Mouse (Mus musculus): ENCODE results near the gene Sap18b. TPM values are rescaled to one million over a fixed set of nuclear protein-coding genes. Genes with fewer than 3 reads are reported as not detected.

Gene Sap18b
- polyA plus RNA-seq, 1 experiment from 2014 or later: 287 TPM

DNA sequence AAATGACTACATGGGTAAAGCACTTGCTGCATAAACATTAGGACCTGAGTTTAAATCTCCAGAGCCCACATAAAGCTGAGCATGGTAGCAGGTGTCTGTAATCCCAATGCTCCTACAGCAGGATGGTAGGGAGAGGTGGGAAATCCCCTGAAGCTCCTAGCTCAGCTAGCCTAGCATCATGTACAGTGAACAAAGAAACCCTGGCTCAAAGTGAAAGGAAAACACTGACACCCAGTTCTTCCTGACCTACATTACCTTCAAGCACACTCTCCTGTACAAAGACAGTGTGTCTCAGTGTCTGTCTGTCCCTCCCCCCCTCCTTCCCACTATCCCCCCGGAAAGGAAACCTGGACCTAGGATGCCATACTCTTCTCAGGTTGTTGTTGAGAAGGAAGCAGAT, 25.3 kb upstream of the Sap18b start:
- WGBS: 70% methylated on average over 1 of the region's 1 CpGs
- Histone ChIP-seq H3K36me3 (ENCODE audit: control insufficient read depth, insufficient read depth, low read length) (peaks cover 60% of the 10 kb centered on the region), H3K9ac (ENCODE audit: low read length) (no peak overlapping the region), H3K27ac (replicated peaks in 1 of 2; ENCODE audit: control insufficient read depth in 1 of 2, insufficient read depth in 1 of 2, low read depth in 2 of 2, low read length in 2 of 2) (no peak overlapping the region), H3K4me3 (ENCODE audit: control insufficient read depth in 1 of 2, insufficient read depth in 1 of 2, low read depth in 1 of 2, low read length in 2 of 2) (no peak overlapping the region), H3K4me2 (ENCODE audit: low read length) (no peak overlapping the region), H3K9me3 (ENCODE audit: control insufficient read depth, low read length) (no peaks in the 10 kb centered on the region), H3K4me1 (ENCODE audit: control insufficient read depth in 2 of 2, insufficient read depth in 2 of 2, low read length in 2 of 2) (peaks cover 6 to 42% of the 10 kb centered on the region in 2 experiments; a peak in 3 of 4 replicates), H3K27me3 (ENCODE audit: control insufficient read depth, insufficient read depth, low read length) (no peaks in the 10 kb centered on the region)
- no peak for ATAC-seq (ENCODE audit: insufficient number of reproducible peaks, insufficient read depth, low FRiP score, low read depth)

DNA sequence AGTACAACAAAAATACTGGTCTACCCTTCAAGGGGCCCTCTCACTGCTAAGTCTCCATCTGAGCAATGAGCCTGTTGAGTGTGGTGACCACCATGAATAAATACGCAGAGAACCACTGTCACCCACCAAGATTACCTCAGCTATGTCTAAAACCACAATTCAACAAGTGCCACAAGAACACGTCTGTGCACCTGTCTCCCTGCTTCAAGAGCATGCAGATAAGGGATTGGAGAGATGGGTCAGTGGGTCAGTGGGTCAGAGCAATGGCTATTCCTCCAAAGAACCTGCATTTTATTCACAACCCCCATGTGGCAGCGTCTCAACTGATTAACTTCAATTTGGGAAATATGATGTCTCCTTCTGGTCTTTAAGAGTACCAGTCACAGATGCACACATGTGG, 24.8 kb upstream of the Sap18b start:
- 75% methylated on average over 3 of the region's 3 CpGs for WGBS
- H3K36me3 ChIP-seq (ENCODE audit: control insufficient read depth, insufficient read depth, low read length): peaks cover 62% of the 10 kb centered on the region
- H3K4me3 ChIP-seq (ENCODE audit: control insufficient read depth in 1 of 2, insufficient read depth in 1 of 2, low read depth in 1 of 2, low read length in 2 of 2): no peak overlapping the region
- H3K9me3 ChIP-seq (ENCODE audit: control insufficient read depth, low read length): no peaks in the 10 kb centered on the region
- no peak overlapping the region for H3K9ac ChIP-seq (ENCODE audit: low read length)
- no peak overlapping the region for H3K27ac ChIP-seq (replicated peaks in 1 of 2; ENCODE audit: control insufficient read depth in 1 of 2, insufficient read depth in 1 of 2, low read depth in 2 of 2, low read length in 2 of 2)
- no peaks in the 10 kb centered on the region for H3K27me3 ChIP-seq (ENCODE audit: control insufficient read depth, insufficient read depth, low read length)
- peaks cover 6 to 47% of the 10 kb centered on the region in 2 experiments; a peak in 3 of 4 replicates for H3K4me1 ChIP-seq (ENCODE audit: control insufficient read depth in 2 of 2, insufficient read depth in 2 of 2, low read length in 2 of 2)
- H3K4me2 ChIP-seq (ENCODE audit: low read length): no peak overlapping the region
- no peak for ATAC-seq (ENCODE audit: insufficient number of reproducible peaks, insufficient read depth, low FRiP score, low read depth)

DNA sequence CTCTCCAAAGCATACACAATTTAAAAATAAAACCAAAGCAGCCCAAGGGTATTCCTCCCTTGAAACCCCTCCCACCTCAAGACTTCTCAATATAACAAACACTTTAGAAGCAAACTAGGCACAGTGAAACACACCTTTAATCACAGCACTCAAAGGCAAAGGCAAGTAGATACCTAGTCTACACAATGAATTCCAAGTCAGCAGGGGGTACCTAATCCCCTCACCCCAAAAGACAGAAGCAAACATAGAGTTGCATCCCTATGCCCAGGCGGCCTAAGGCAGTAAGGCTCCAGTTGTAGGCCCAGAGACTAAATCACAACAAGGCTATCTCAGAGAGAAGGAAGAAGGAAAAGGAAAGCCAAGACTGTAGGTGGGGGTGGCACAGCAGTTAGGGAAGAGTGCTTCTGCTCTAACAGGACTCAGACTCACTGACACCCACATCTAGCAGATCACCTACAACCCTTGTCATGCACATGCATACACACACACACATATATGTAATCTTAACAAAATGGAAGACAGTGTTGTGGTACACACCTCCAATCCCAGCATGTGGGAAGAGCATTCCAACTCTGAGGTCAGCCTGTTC, 23.6 kb upstream of the Sap18b start:
- Histone ChIP-seq H3K4me2 (ENCODE audit: low read length) (no peak overlapping the region), H3K9me3 (ENCODE audit: control insufficient read depth, low read length) (no peaks in the 10 kb centered on the region), H3K9ac (ENCODE audit: low read length) (no peak overlapping the region), H3K27me3 (ENCODE audit: control insufficient read depth, insufficient read depth, low read length) (no peaks in the 10 kb centered on the region), H3K4me1 (ENCODE audit: control insufficient read depth in 2 of 2, insufficient read depth in 2 of 2, low read length in 2 of 2) (peaks cover 9 to 54% of the 10 kb centered on the region in 2 experiments), H3K4me3 (ENCODE audit: control insufficient read depth in 1 of 2, insufficient read depth in 1 of 2, low read depth in 1 of 2, low read length in 2 of 2) (no peak overlapping the region), H3K36me3 (ENCODE audit: control insufficient read depth, insufficient read depth, low read length) (peaks cover 58% of the 10 kb centered on the region), H3K27ac (replicated peaks in 1 of 2; ENCODE audit: control insufficient read depth in 1 of 2, insufficient read depth in 1 of 2, low read depth in 2 of 2, low read length in 2 of 2) (no peak overlapping the region)
- ATAC-seq (ENCODE audit: insufficient number of reproducible peaks, insufficient read depth, low FRiP score, low read depth): no peak
- WGBS: 84% methylated on average over 1 of the region's 1 CpGs

DNA sequence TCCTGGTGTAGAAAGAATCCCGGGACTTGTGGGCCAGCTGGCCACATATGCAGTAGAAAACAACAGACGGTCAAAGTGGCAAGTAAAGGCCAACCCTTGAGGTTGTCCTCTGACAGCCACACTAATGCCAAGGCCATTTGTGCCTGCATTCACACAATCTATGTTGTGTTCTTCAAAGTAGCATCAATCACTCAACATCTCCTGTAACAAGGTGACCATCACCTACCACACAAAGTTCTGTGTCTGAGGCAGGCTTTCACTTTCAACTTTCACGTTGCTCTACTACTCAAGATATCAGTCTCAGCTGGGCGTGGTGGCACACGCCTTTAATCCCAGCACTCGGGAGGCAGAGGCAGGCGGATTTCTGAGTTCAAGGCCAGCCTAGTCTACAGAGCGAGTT, 22.9 kb upstream of the Sap18b start:
- Histone ChIP-seq H3K9me3 (ENCODE audit: control insufficient read depth, low read length) (no peaks in the 10 kb centered on the region), H3K36me3 (ENCODE audit: control insufficient read depth, insufficient read depth, low read length) (peaks cover 58% of the 10 kb centered on the region), H3K27ac (replicated peaks in 1 of 2; ENCODE audit: control insufficient read depth in 1 of 2, insufficient read depth in 1 of 2, low read depth in 2 of 2, low read length in 2 of 2) (no peak overlapping the region), H3K4me1 (ENCODE audit: control insufficient read depth in 2 of 2, insufficient read depth in 2 of 2, low read length in 2 of 2) (peaks cover 9 to 54% of the 10 kb centered on the region in 2 experiments), H3K27me3 (ENCODE audit: control insufficient read depth, insufficient read depth, low read length) (no peaks in the 10 kb centered on the region), H3K4me2 (ENCODE audit: low read length) (no peak overlapping the region), H3K4me3 (ENCODE audit: control insufficient read depth in 1 of 2, insufficient read depth in 1 of 2, low read depth in 1 of 2, low read length in 2 of 2) (no peak overlapping the region), H3K9ac (ENCODE audit: low read length) (no peak overlapping the region)
- WGBS: 74% methylated on average over 8 of the region's 8 CpGs
- no peak for ATAC-seq (ENCODE audit: insufficient number of reproducible peaks, insufficient read depth, low FRiP score, low read depth)

DNA sequence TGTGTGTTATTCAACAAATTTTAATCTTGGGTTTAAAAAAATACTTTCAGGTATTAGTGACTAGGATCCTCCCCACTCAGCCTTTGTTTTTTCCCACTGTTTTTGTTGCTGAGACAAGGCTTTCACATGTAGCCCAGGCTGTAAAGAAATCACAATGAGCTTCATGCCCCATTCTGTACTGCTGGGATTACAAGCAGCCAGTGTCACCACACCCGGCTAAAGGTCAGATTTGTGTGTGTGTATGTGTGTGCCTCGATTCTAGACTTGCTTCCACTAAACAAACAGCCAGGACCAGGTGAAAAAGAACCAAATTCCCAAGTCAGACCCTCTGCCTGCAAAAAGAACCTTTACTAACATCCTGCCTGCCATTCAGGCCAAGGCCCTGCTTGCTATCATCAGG, 19.7 kb upstream of the Sap18b start:
- no peak for ATAC-seq (ENCODE audit: insufficient number of reproducible peaks, insufficient read depth, low FRiP score, low read depth)
- peaks cover 33% of the 10 kb centered on the region for H3K36me3 ChIP-seq (ENCODE audit: control insufficient read depth, insufficient read depth, low read length)
- peaks cover 7 to 50% of the 10 kb centered on the region in 2 experiments for H3K4me1 ChIP-seq (ENCODE audit: control insufficient read depth in 2 of 2, insufficient read depth in 2 of 2, low read length in 2 of 2)
- H3K9me3 ChIP-seq (ENCODE audit: control insufficient read depth, low read length): no peaks in the 10 kb centered on the region
- H3K27me3 ChIP-seq (ENCODE audit: control insufficient read depth, insufficient read depth, low read length): no peaks in the 10 kb centered on the region
- peak overlapping the region; percentile 92 to 96 for H3K4me3 ChIP-seq (ENCODE audit: control insufficient read depth in 1 of 2, insufficient read depth in 1 of 2, low read depth in 1 of 2, low read length in 2 of 2)
- peak overlapping the region; percentile 89 for H3K4me2 ChIP-seq (ENCODE audit: low read length)
- H3K27ac ChIP-seq (replicated peaks in 1 of 2; ENCODE audit: control insufficient read depth in 1 of 2, insufficient read depth in 1 of 2, low read depth in 2 of 2, low read length in 2 of 2): peak overlapping the region in 1 of 2 experiments; percentile 99; a peak in 1 of 4 replicates
- 58% methylated on average over 2 of the region's 2 CpGs for WGBS
- H3K9ac ChIP-seq (ENCODE audit: low read length): peak overlapping the region; percentile 98

DNA sequence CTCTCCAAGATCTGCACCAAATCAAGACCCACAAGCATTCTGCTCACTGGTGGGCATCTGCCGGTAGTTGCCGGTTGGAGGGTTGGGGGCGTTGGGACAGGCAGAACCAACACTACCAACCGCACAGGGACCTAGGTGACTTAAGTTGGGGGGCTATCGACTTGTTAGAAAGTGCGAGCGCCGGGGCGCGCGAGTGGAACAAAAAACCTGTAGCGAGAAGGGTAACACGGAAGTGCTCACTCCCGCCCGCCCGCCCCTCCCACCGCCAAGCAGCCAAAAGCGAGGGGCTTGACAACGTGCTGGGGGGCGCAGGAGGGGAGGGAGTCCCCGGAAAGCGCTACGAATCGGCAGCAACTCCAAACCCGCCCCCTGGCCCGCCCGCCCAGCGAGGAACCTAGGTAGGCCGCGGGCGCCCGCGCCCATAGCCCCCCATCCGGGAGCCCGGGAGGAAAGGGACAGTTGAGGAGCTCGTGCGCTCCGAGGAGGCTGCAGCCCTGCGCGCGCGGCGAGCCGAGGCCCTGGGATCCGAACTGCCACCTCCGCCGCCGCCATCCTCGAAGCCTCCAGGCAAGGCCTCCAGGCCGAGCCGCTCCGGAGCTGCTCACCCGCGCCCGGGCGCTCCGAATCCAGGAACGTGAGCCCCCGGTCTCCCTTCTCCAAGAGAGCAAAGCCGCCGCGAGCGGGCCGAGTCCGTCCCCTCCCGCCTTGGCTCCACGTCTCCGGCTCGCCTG, 18.5 kb upstream of the Sap18b start:
- H3K9me3 ChIP-seq (ENCODE audit: control insufficient read depth, low read length): no peaks in the 10 kb centered on the region
- peak overlapping the region; percentile 96 to 99 for H3K27ac ChIP-seq (replicated peaks in 1 of 2; ENCODE audit: control insufficient read depth in 1 of 2, insufficient read depth in 1 of 2, low read depth in 2 of 2, low read length in 2 of 2)
- peak overlapping the region; percentile 89 for H3K4me2 ChIP-seq (ENCODE audit: low read length)
- H3K27me3 ChIP-seq (ENCODE audit: control insufficient read depth, insufficient read depth, low read length): no peaks in the 10 kb centered on the region
- peak overlapping the region; percentile 92 to 96 for H3K4me3 ChIP-seq (ENCODE audit: control insufficient read depth in 1 of 2, insufficient read depth in 1 of 2, low read depth in 1 of 2, low read length in 2 of 2)
- under 1% methylated on average over 67 of the region's 69 CpGs for WGBS
- H3K4me1 ChIP-seq (ENCODE audit: control insufficient read depth in 2 of 2, insufficient read depth in 2 of 2, low read length in 2 of 2): peaks cover 16 to 55% of the 10 kb centered on the region in 2 experiments
- ATAC-seq (ENCODE audit: insufficient number of reproducible peaks, insufficient read depth, low FRiP score, low read depth): no peak
- H3K36me3 ChIP-seq (ENCODE audit: control insufficient read depth, insufficient read depth, low read length): peaks cover 24% of the 10 kb centered on the region
- H3K9ac ChIP-seq (ENCODE audit: low read length): peak overlapping the region; percentile 98

DNA sequence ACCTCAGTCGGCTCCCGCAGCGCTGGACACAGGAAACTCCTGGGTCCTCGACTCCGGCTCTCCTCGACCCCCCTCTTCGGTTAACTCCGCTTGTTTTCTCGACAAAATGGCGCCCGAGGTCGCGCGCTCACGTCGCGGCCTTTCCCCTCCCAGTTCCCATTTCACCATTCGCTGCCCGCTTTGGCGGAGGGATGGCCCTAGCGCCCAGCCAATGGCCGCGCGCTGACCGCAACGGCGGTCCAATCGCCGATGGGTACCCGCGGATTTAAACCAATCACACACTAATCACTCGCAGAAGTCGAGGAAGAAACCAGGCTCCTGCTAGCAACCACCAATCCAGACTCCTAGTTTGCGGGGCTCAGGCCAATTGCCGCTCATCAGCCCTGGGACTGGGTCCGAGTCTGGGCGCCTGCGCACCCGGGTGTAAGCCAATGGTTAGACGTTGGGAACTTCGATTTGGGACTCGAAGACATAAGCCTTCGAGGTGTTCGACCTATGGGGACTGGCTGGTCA, 17.8 kb upstream of the Sap18b start, which contains the start of gene Cnot1:
TSS of gene Cnot1 (minus strand) at position 134 of the 513 bp plus-strand sequence.
- peak within 1 kb of the TSS; percentile 97 to 99 for H3K27ac ChIP-seq (replicated peaks in 1 of 2; ENCODE audit: control insufficient read depth in 1 of 2, insufficient read depth in 1 of 2, low read depth in 2 of 2, low read length in 2 of 2)
- H3K36me3 ChIP-seq (ENCODE audit: control insufficient read depth, insufficient read depth, low read length): peaks cover 16% of the 10 kb centered on the region
- no peaks in the 10 kb centered on the region for H3K9me3 ChIP-seq (ENCODE audit: control insufficient read depth, low read length)
- H3K4me1 ChIP-seq (ENCODE audit: control insufficient read depth in 2 of 2, insufficient read depth in 2 of 2, low read length in 2 of 2): peaks cover 18 to 55% of the 10 kb centered on the region in 2 experiments
- peak within 1 kb of the TSS; percentile 89 for H3K4me2 ChIP-seq (ENCODE audit: low read length)
- peak; percentile 93 for ATAC-seq (ENCODE audit: insufficient number of reproducible peaks, insufficient read depth, low FRiP score, low read depth)
- H3K4me3 ChIP-seq (ENCODE audit: control insufficient read depth in 1 of 2, insufficient read depth in 1 of 2, low read depth in 1 of 2, low read length in 2 of 2): peak within 1 kb of the TSS; percentile 92 to 96
- H3K9ac ChIP-seq (ENCODE audit: low read length): peak within 1 kb of the TSS; percentile 98
- under 1% methylated on average over 44 of the region's 44 CpGs for WGBS
- no peaks in the 10 kb centered on the region for H3K27me3 ChIP-seq (ENCODE audit: control insufficient read depth, insufficient read depth, low read length)

Measured in heart, embryonic 14.5 days (tissue).